Mouse (Mus musculus) heart, postnatal 0 days (tissue): ENCODE results near the gene St3gal5. TPM values are rescaled to one million over a fixed set of nuclear protein-coding genes. Genes with fewer than 3 reads are reported as not detected.
"Not testable (repeated sequence)": the region's sequence is repeated elsewhere in the genome, so short reads cannot be mapped to it uniquely, and the experiment has no call there.

Source experiments
- ATAC-seq: fragments of 200-750 bp; cut with Nextera tagmentation; 2 replicates; pipeline ENCODE4 v1.8.0; 2017; ENCODE audit warnings: low read depth, moderate number of reproducible peaks, moderate library complexity; ENCODE audit not compliant: insufficient read depth
- DNase-seq: peaks from one replicate; pipeline ENCODE4 v3.0.0-alpha.2; 2016; ENCODE audit warnings: low spot score
- H3K27ac ChIP-seq: fragments of 300-500 bp; sonication (generic); 2 replicates; pipeline ENCODE4 v1.5.1; 2014; ENCODE audit warnings: low read depth, mild to moderate bottlenecking
- H3K27me3 ChIP-seq: fragments of 300-500 bp; sonication (generic); 2 replicates; pipeline ENCODE4 v1.6.1; 2014; ENCODE audit warnings: low read length, mixed read lengths; ENCODE audit not compliant: control insufficient read depth, insufficient read depth
- H3K36me3 ChIP-seq: fragments of 300-500 bp; sonication (generic); replicated peaks from 2 replicates; pipeline ENCODE4 v1.6.1; 2014; ENCODE audit warnings: low read length, mixed read lengths; ENCODE audit not compliant: control insufficient read depth, insufficient read depth
- H3K4me1 ChIP-seq: fragments of 300-500 bp; sonication (generic); 2 replicates; pipeline ENCODE4 v1.6.1; 2014; ENCODE audit warnings: antibody characterized with exemption; ENCODE audit not compliant: control insufficient read depth, insufficient read depth
- H3K4me2 ChIP-seq: fragments of 300-500 bp; sonication (generic); 2 replicates; pipeline ENCODE4 v1.6.1; 2014; ENCODE audit warnings: low read depth, mild to moderate bottlenecking, low read length, moderate library complexity
- H3K4me3 ChIP-seq: fragments of 300-500 bp; sonication (generic); 2 replicates; pipeline ENCODE4 v1.5.1; 2014; ENCODE audit warnings: low read depth, low read length
- H3K9ac ChIP-seq: fragments of 300-500 bp; sonication (generic); replicated peaks from 2 replicates; pipeline ENCODE4 v1.6.1; 2014; ENCODE audit warnings: low read depth, low read length, mixed read lengths
- H3K9me3 ChIP-seq: fragments of 300-500 bp; sonication (generic); replicated peaks from 2 replicates; pipeline ENCODE4 v1.6.1; 2016; ENCODE audit warnings: low read length; ENCODE audit not compliant: control insufficient read depth
- CTCF ChIP-seq: IDR thresholded peaks from 2 replicates; pipeline ENCODE4 v1.5.1; 2016; ENCODE audit warnings: antibody characterized with exemption, control low read depth, low read depth
- EP300 ChIP-seq: IDR thresholded peaks from 2 replicates; pipeline ENCODE4 v1.6.1; 2016; ENCODE audit warnings: antibody characterized with exemption, low read depth
- WGBS: fragments of 180-500 bp; shearing (Covaris S2); extraction: QIAGEN DNeasy Blood & Tissue Kit; methylation state at CpG from one replicate; pipeline ENCODE4 v1.1.7; 2014; 5-methylcytosine and 5-hydroxymethylcytosine counted together
- polyA plus RNA-seq: library from polyadenylated mRNA; unstranded; fragments of >200 nt; fragmentation: Nextera tagmentation; extraction: Ambion mirVana; gene quantifications from 2 replicates; pipeline ENCODE4 v1.2.1, GENCODE M21; 2015
- total RNA-seq: library from RNA; depleted of rRNA; stranded (reverse); fragments of >200 nt; gene quantifications from 2 replicates; pipeline ENCODE4 v1.2.3, GENCODE M21; 2014; ENCODE audit warnings: low replicate concordance

Gene St3gal5
- total and polyA plus RNA-seq, 2 experiments from 2014 or later: 6.3 to 25.3 TPM

- Histone ChIP-seq H3K9me3 (no peaks in the 10 kb centered on the region), H3K4me1 (peaks cover 3% of the 10 kb centered on the region; the same call in 1 of the 2 replicates), H3K4me3 (no peak overlapping the region), H3K36me3 (no peaks in the 10 kb centered on the region), H3K9ac (no peak overlapping the region), H3K27ac (peak overlapping the region; percentile 58; the same call in 1 of the 2 replicates), H3K4me2 (no peak overlapping the region), H3K27me3 (no peaks in the 10 kb centered on the region)
- WGBS: 54% methylated on average over 6 of the region's 6 CpGs
- DNase-seq (no peak), ATAC-seq (no peak)
- no peak for TF ChIP-seq EP300
- TF ChIP-seq CTCF: no peak
These were observed 45.6 kb upstream of the St3gal5 start for GRCm38 (mm10) chr6:72051757-72052156.

- TF ChIP-seq EP300 (no peak), CTCF (no peak)
- no peaks in the 10 kb centered on the region for H3K27me3 ChIP-seq
- no peak overlapping the region for H3K9ac ChIP-seq
- H3K9me3 ChIP-seq: no peaks in the 10 kb centered on the region
- no peak overlapping the region for H3K4me2 ChIP-seq
- H3K36me3 ChIP-seq: no peaks in the 10 kb centered on the region
- H3K4me1 ChIP-seq: no peaks in the 10 kb centered on the region
- H3K27ac ChIP-seq: no peak overlapping the region
- WGBS: 74% methylated on average over 2 of the region's 2 CpGs
- no peak overlapping the region for H3K4me3 ChIP-seq
- ATAC-seq (no peak), DNase-seq (no peak)
These were observed 40.8 kb upstream of the St3gal5 start for GRCm38 (mm10) chr6:72056548-72056947.

GRCm38 (mm10) chr6:72058398-72058889 is 38.9 kb upstream of the St3gal5 start:
- DNase-seq: no peak
- Histone ChIP-seq H3K4me3 (no peak overlapping the region), H3K4me2 (no peak overlapping the region), H3K4me1 (no peaks in the 10 kb centered on the region), H3K9ac (no peak overlapping the region), H3K27ac (no peak overlapping the region), H3K9me3 (no peaks in the 10 kb centered on the region), H3K36me3 (no peaks in the 10 kb centered on the region), H3K27me3 (no peaks in the 10 kb centered on the region)
- ATAC-seq: no peak
- TF ChIP-seq EP300 (no peak), CTCF (no peak)
- WGBS: 83% methylated on average over 9 of the region's 9 CpGs

- not testable (repeated sequence) for H3K36me3 ChIP-seq, H3K9me3 ChIP-seq, H3K4me3 ChIP-seq, H3K9ac ChIP-seq, H3K27ac ChIP-seq, H3K4me2 ChIP-seq, ATAC-seq, H3K4me1 ChIP-seq, DNase-seq, H3K27me3 ChIP-seq
- 69% methylated on average over 9 of the region's 10 CpGs for whole genome bisulfite sequencing
These were observed 36.7 kb upstream of the St3gal5 start for GRCm38 (mm10) chr6:72060677-72061076.

GRCm38 (mm10) chr6:72063718-72064117 is 33.7 kb upstream of the St3gal5 start:
- TF ChIP-seq EP300: no peak
- no peak for TF ChIP-seq CTCF
- Histone ChIP-seq H3K27me3 (no peaks in the 10 kb centered on the region), H3K4me3 (no peak overlapping the region), H3K9me3 (no peaks in the 10 kb centered on the region), H3K4me2 (no peak overlapping the region), H3K4me1 (no peaks in the 10 kb centered on the region), H3K9ac (no peak overlapping the region), H3K27ac (no peak overlapping the region), H3K36me3 (no peaks in the 10 kb centered on the region)
- no peak for ATAC-seq
- DNase-seq: no peak
- 61% methylated on average over 6 of the region's 6 CpGs for WGBS

- H3K4me2 ChIP-seq: no peak overlapping the region
- H3K9me3 ChIP-seq: no peaks in the 10 kb centered on the region; the same call in 1 of the 2 replicates
- H3K27me3 ChIP-seq: no peaks in the 10 kb centered on the region
- no peaks in the 10 kb centered on the region for H3K36me3 ChIP-seq
- H3K9ac ChIP-seq: no peak overlapping the region
- ATAC-seq (no peak), DNase-seq (no peak)
- no peak overlapping the region for H3K4me3 ChIP-seq
- WGBS: 38% methylated on average over 9 of the region's 10 CpGs
- no peak overlapping the region for H3K27ac ChIP-seq
- H3K4me1 ChIP-seq: no peaks in the 10 kb centered on the region
- TF ChIP-seq EP300 (no peak), CTCF (no peak)
These were observed 31.4 kb upstream of the St3gal5 start for GRCm38 (mm10) chr6:72065988-72066387.
